Mouse (Mus musculus) G1E-ER4 (cell line): ENCODE results near the gene Astn1. TPM values are rescaled to one million over a fixed set of nuclear protein-coding genes. Genes with fewer than 3 reads are reported as not detected.

Source experiments
- GATA1 ChIP-seq: IDR thresholded peaks from one replicate; pipeline ENCODE4 v1.8.0; 2012; ENCODE audit warnings: low read length, inconsistent platforms
- polyA plus RNA-seq: library from polyadenylated mRNA; stranded (reverse); fragments of >175 nt; gene quantifications from 2 replicates; pipeline ENCODE4 v1.2.3, GENCODE M21; 2012

The Astn1 gene
- polyA plus RNA-seq, 1 experiment = not detected

DNA sequence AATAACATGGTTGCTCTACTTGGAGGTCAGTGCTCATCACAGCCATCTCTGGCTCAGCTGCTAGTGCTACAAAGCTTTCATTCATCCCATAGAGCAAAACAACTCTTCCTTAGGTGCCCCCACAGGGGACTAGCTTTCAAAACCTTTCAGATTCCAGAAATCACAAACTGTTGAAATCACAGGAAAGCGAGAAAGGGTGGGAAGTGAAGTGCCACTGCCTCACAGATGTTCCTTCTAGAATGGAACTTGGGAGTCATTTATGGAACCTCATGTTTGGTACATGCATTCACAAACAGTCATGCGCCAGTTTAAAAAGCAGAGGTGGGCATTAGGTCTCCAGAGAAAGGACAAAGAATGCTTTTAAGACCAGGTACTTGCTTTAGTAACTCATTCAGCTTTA is 35.0 kb downstream of the Astn1 start:
- TF ChIP-seq GATA1 = no peak

DNA sequence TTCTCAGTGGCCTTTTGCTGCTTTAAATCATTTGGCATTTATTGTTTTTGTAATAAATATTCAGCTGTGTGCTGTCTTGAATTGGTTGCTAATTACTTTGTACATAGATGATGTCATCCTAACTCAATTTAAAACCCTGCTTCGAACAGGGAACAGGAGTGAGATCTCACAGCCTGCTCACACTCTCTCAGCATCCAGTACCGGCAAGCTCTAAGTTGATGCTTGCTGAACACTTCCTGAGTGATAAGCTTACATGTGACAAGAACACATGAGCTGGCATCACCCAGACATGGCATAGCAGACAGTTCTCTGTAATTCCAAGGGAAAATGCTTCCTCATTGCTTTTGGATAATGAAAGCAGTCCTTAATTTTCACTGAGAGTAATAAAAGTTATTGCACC is 38.8 kb downstream of the Astn1 start:
- no peak for TF ChIP-seq GATA1

DNA sequence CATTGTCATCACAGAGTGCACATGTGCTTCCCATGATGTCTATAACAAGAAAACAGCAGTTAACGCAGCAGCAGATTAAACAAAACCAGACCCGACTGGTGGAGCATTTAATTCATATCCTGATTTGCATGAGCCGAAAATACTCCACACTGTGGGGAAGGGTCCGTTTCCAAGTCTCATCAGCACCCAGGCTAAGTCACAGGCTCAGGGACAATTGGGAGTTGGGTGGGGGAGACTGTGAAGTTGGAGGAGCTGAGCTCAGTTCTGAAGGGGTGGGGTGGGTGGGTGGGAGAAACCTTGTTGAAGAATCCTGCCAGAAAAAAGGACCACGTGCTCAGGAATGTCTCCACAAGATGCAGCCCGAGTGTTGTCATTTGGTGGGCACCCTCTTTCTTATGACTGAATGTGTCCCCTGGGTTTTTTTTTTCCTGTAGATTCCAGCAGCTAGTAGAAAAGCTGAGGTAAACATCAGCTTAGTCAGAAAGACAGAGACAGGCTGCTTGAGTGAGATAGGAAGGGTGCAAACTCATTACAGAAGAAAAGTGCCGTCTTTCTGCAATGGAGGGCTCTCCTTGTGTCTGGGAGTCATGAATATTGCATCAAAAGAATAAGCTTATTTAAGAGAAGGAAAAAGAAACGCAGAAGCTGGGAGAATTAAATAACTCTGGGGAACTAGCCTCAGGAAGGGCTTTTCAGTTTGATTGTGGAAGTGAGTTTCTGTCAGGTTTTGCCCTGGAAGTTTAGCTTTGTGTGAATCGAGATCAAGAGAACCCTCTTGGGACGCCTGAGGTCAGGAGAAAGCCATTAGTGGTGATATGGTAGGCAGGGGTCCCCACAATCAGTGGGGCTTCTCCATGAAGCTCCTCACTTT is 44.1 kb downstream of the Astn1 start:
- TF ChIP-seq GATA1 = no peak

DNA sequence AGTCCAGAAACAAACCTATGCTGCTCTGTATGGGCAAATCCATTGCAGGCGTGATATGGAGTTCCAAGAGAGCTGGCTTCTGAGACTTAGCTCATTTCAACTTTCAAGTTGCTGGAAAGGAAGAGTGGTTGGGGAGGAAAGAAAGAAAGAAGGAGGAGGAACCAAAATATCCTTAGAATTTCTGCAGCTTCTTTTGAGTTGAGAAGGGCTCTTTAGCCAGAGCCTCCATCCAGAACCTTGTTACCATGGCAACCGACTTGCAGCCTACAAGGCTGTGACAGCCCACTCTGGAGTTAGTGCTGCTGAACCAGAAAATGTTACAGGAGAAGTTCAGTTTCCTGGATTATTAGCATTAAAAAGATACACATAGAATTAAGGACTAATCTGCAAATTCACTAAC is 46.1 kb downstream of the Astn1 start:
- TF ChIP-seq GATA1 = no peak

DNA sequence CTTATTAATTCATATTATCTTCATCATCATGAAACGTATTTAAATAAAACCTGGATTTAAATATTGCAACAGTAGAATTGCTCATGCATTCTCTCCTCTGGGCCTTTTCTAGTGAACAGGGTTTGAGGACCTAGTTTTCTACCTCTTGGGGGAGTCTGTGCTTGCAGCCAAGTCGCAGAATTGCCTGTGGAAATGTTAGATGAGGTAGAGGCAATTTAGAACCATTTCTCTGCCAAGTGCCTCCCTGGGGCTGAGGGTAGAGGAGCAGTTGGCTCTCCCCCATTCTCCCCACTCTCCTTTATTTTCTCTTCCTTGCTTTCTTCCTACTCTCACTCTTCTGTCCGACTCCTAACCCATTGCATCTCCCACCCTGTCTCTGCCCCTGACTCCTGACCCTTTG is 49.1 kb downstream of the Astn1 start:
- no peak for TF ChIP-seq GATA1

DNA sequence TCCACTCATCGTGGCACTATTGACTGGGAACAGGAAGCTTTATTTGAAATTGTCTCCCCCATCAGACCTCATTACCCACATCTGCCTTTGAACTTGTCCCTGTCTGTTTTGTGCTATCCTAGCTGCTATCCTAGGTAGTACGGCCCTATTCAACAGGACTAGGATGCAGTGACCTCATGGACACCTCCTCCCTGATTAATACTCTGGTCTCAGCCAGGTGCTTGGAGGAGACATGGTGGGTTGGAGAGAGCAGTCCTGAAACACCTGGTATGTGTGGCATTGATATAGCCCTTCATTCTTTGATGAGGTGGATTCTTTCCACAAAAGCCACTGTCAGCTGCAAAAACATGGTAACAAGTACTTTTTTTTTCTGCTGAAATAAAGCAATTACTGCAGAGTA is 52.1 kb downstream of the Astn1 start:
- no peak for TF ChIP-seq GATA1

DNA sequence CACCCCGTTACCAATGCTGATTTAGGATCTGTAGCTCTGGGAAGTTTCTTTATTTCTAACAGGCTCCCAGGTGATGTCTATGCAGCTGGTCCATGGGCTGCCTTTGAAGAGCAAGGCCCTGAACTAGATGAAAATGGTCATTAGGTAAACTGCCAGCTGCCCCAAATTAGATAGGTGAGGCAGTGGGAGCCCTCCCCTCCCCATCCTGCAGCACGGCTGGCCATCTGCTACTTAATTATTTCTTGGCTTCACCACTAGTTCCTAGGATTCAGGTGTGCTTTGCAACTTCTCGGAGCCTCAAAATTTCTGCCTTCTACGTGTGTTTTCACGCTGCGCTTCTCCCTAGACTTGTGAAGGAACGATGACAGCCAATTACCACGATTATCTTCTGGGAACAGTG is 59.4 kb downstream of the Astn1 start:
- no peak for TF ChIP-seq GATA1

DNA sequence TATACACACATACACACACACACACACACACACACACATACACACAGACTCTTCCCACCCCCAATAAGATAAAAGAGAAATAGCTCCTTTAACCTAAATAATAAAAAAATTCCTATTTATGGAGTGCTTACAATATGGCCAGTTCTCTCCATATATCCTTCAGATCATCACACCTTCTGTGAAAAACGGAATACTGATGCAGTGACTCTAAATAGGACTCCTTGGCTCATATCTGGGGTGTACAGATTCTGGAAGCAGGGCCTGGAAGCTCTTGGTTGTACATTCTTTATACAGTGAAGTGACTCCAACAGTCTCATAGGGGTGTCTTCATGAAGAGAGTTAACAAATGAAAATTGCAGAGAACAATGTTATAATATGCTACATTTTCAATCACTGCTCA is 60.7 kb downstream of the Astn1 start:
- no peak for TF ChIP-seq GATA1

DNA sequence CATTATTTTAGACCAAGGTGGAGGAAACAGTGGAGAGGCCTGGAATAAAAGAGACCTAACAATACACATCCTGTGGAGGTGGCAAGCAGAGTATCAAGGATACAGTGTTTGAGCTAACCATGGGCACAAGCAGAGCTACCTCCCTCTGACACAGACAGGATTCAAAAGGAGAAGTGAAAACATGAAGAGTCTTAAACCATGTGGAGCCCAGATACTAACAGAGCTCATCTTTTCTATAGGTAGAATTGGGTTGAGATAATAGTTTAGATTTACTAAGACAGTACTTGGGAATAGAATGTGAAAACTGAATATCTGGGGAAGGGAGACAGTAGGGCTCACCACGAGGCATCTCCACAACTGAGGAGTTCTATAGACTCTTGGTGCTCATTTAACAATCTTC is 84.0 kb downstream of the Astn1 start:
- TF ChIP-seq GATA1 = no peak

DNA sequence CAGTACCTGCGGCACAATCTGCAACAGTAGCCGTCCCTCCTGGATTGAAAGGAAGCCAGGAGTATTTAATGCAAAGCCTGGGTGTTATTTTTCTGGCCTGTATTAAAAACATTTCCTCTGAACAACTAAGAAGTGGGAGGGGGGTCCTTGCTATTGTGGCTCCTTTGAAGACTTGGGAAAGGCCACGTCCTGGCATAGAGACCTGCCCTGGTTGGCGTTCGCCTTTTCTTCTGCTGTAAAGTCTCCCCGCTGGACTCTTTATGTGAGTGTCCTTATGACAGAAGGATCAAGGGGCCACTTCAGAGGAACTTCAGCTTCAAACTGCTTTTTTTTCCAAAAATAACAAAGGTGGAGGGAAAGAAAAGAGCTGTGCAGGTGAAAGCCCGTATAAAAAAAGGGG is 85.9 kb downstream of the Astn1 start:
- TF ChIP-seq GATA1 = no peak

DNA sequence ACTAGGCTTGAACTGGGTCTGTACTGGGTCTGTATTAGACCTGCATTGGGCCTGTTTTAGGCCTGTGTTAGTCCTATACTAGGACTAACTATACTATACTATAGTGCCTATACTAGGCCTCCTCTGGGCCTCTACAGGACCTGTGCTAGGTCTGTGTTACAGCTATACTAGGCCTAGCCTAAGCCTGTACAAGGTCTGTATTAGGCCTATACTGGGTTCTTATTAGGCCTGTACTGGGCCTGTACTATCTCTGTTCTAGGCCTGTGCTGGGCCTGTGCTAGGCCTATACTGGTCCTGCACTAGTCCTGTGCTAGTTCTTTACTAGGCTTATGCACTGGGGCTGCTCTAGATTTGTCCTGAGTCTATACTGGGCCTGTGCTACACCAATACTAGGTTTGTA is 90.6 kb downstream of the Astn1 start:
- no peak for TF ChIP-seq GATA1

DNA sequence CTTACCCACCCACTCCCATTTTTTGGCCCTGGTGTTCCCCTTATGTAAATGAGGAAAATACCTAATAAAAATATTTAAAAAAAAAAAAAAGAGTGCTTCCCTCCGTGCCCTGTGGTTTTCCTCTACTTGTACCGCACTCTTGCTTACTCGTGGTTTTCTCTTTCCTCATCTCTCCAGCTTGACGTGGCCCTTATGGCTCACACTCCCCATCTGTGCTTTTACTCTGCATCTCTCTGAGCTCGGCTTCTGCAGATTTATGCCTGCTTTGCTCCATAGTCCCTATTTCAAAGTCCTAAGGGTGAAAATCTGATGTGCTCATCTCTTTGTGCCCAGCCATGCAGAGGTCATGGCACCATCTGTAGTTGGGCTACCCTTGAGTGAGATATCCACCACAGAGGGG is 91.5 kb downstream of the Astn1 start:
- no peak for TF ChIP-seq GATA1

DNA sequence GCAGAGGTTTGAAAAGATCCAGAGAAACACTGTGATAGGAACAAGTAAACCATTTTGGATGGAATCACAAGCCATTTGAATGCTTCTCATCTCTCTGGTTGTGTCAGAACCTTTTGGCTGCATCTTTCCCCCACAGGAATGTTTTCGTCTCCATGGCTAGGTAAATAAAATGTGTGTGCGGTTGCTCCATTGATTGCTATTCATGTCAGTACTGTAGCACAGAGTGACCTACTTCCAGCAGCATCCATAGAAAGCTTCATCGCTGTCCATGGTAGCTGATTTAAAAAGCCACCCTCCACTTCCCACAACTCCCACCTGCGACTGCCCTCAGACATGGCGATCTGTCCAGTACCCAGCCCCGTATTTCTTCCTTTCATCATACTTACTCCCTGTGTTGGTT is 101.9 kb downstream of the Astn1 start:
- TF ChIP-seq GATA1 = no peak

DNA sequence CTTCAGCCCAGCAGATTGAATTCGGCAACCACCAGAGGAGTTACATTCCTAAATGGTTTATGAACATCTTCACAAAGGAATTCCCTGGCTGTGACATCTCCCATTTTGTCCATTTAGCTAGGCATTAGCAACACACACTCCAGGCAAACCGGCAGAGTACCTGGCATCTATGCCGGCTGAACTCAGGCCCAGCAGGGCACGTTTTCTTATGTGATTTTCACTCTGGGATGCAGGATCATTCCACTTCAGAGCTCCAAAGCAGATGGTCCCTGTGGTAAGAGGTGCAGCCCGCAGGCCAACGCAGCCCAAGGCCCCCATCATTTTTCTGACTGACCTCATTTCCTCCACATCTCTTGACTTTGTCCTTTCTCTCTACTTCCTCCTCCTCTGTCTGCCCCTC is 103.2 kb downstream of the Astn1 start:
- no peak for TF ChIP-seq GATA1

DNA sequence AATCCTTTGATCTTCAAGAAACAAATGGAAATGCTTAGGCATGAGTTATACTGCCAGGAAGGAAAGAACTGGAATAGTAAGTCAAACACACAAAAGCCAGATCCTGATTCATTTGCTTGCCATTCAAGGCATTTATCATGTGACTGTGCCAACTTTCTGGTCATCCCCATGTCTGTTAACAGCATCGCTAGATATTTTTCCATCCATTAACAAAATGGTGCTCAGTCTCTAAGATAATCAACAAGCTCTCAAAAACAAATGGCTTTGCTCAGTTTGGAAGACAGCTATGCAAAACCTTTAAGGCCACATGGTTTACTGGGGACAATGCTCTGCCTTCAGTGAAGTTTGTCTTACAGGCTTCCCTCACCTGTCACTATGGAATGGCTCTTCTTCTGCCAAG is 115.8 kb downstream of the Astn1 start:
- TF ChIP-seq GATA1 = no peak

DNA sequence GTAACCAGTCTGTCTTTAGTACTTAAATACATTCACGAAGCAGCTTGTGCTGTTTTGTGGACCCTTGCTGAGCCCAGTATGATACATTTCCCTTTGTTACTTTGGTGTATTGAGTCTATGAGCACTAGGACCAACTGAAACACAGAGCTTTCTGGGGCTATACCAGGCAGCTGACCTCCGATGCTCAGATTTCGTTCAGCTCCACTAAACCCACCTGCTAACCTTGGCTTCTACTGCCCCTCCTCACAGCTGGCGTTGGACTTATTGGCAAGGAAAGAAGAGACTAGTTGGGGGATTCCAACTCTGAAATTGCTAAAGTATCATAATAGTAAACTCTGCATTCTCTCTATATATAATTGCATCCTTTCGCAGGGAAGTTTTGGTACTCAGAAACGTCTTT is 118.2 kb downstream of the Astn1 start:
- TF ChIP-seq GATA1 = no peak

DNA sequence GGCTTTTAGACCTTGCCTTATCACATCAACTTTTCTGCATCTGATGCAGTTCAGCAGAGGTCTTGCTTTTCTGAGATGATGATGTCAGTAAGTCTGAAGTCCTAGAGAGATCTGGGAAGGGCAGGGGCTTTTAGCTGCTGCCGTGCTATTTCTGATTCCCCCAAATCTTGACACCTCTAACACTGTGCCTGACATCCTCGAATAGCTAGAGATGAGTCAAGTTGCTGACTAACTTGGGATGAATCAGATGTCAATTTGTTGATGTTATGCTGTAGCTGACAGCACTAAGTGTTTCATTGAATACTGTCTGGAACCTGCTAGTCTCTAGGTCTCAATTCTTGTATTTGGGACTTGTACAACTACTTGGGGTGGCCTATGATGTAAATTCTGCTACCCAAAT is 121.7 kb downstream of the Astn1 start:
- TF ChIP-seq GATA1 = no peak
